Mouse (Mus musculus): ENCODE results near the gene Gcm1.
"Not testable (repeated sequence)": the region's sequence is repeated elsewhere in the genome, so short reads cannot be mapped to it uniquely, and the experiment has no call there.

Gcm1 gene

DNA sequence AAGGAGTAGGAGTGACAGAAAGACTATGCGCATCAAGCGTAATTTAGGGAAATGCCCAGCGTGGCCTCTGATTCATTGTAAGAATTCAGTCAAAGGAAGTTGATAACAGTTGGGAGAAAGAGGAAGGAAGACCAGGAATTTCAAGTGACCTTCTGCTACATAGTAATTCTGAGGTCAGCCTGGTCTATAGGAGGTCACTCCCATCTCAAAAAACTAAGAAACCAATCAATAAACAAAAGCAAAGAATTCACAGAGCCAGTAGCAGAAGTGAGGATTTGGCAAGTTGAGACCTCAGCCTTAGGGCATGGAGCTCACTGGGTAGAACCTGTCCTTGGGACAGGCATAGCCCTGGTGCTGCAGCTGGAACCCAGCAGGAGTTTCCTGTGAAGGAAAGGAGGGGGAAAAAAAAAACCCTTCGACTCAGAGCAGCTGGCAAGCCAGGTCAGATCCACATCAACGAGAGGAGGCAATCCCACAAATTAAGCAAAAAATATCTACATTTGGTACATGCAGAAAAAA, 1.2 kb upstream of the Gcm1 start:
- no peak for DNase-seq

DNA sequence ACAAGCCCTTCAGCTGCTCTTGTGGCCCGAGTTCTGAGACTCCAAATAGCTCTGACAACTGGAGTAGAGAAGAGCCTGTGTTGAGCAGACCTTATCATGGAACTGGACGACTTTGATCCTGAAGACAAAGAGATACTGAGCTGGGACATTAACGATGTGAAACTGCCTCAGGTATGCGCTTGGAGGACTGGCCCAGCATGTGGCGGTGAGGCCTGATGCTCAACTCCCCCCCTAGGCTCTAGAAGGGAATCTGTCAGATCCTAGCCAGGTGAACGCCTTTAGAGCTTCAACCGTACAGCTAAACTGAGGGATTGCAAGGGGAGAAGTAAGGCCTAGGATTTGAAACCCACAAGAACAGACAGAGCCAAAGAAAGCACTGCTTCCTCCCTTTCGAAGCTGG, 2.1 kb downstream of the Gcm1 start:
- DNase-seq: no peak

DNA sequence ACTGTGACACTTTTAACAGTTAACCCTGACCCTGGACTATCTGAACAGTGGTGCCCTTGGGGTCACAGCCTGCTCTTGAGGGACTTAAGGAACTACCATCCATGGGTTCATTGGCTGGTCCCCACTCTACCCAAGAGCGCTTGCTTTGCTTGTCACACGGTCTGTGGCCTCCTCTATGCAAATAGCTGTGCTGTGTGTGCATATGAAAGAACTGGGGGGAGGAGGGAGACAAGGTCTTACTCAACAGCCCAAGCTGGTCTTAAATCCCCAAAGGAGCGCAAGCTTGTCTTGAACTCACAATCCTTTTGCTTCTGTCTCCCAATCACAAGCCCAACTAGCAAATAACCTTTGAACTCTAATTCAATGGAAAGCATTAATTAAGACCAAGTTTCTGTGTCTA, 2.6 kb downstream of the Gcm1 start:
- DNase-seq: no peak

DNA sequence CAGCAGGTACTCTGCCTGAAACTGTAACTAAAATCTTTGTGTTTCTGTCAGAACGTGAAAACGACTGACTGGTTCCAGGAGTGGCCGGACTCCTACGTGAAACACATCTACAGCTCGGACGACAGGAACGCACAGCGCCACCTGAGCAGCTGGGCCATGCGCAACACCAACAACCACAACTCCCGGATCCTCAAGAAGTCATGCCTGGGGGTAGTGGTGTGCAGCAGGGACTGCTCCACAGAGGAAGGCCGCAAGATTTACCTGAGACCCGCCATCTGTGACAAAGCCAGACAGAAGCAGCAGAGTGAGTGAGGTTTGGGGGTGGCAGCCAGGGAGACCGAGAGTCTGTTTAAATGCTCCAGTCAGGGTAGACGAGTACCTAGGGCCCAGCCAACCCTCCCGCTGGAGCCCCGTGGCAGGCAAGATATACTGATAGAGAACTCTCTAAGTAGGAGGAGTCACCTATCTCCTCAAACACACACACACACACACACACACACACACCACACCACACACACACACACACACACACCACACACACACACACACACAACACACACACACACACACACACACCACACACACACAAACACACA, 7.9 kb downstream of the Gcm1 start:
- DNase-seq: no peak

DNA sequence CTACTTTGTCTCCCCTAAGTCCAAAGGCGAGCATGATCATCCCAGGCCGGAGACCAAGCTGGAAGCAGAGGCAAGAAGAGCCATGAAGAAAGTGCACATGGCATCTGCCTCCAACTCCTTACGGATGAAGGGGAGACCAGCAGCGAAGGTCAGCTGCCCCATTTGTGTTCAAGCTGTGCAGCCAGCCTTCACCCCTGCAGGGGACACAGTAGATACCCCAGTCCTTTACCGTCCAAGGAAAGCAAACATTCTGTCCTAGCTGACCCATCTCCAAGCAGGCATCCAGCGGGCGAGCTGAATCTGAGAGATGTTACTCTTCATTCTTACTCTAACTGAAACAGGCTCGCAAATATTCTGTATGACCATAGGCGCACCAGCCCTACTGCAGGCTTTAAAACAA, 10.7 kb downstream of the Gcm1 start:
- no peak for DNase-seq

DNA sequence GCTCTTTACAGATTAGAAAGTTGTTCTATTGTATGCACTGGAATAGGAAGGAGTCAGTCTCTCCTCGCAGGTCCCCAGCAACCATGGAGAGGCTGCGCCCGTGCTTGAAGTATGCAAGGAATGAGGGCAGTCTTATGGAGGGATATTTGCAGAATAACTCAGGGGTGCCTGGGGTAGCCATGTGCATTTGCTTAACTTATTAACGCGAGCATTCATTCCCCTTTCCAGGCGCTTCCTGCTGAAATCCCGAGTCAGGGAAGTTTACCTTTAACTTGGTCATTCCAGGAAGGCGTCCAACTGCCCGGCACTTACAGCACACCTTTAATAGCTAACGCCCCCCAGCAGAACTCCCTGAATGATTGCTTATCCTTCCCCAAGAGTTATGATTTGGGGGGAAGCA, 12.4 kb downstream of the Gcm1 start:
- peak; percentile 64 to 70 for DNase-seq

DNA sequence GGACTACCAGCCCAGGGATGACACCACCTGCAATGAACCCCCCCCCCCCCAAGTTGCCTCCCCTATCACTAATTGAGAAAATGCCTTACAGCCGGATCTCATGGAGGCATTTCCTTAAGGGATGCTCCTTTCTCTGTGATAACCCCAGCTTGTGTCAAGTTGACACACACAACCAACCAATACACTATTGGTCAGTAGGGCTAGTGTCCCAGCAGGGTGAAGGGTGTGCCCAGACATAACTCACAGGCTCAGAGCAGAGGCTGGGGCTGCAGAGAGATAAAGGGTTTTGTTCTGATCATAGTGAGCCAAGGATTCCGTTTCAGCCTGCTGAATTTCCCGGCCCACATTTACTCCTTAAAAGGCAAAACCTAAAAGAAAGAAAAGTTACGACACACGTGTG, 18.8 kb downstream of the Gcm1 start:
- DNase-seq: no peak

DNA sequence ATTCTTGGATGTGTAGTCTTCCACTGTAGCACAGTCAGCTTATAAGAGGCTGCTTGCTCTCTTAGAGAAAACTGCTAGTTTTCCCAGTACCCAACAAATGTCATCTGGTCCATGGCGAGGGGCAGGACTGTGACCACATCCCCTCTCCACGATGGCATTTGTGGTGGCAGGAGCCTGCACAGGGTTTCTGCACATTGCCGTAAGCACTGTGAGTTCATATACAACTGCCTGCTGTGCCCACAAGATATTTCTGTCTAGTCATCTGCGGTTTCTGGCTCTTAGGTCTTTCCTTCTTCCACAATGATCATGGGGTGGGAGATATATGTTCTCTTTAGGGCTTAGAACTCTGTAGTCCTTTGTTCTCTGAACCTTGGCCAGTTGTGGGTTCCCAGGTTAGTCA, 19.9 kb downstream of the Gcm1 start:
- DNase-seq: no peak

DNA sequence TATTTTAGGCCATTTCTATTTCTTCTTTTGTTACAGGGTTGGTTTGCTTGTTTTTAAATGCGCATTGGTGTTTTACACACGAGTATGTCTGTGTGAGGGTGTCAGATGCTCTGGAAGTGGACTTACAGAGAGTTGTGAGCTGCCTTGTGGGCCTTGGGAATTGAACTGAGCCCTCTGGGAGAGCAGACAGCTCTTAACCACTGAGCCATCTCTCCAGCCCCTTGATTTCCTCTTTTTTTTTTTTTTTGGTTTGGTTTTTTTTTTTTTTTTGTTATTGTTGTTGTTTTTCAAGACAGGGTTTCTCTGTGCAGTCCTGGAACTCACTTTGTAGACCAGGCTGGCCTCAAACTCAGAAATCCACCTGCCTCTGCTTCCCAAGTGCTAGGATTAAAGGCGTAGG, 21.6 kb downstream of the Gcm1 start:
- not testable (repeated sequence) for DNase-seq

DNA sequence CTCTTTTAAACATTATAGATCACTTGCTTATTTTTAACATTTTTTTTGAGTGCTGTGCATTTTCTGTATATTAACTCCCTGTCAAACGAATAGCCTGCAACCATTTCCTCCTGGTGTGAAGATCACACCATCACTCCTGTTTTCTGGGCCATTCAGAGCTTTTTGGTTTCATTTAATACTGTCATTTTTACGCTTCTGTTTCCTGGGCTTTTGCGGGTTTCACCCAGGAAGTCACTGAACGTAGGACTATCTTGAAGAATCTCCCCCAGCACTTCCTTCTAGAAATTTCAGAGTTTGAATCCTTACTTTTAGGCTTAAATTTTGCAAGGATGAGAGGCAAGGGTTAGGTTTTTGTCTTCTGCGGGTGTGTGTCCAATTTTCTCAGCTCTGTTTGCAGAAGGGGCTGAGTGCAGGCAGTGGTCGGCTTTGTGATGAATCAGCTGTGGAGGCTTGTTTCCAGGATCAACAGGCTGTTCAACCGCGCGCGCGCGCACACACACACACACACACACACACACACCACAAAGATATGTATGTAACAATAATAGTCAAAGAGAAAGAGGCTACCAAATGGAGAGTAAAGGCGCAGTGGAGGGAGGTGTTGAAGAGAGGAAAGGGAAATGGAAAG, 22.1 kb downstream of the Gcm1 start:
- no peak for DNase-seq

DNA sequence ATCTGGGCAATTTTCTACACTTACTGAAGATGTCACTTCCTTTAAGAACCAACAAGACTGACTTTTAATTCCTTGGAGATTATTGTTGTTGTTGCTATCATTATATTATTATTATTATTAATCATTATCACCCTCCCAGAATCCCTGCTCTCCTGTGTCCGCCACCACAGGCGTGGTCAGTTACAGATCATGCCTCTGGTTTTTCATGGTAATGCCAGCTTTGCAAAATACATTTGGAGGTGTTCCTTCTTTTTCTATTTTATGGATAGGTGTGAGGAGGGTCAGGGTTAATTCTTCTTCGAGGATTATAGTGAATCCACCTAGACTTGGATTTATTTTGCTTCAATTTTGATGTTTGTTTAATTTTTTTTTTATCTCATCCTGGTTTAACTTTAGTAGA, 23.5 kb downstream of the Gcm1 start:
- DNase-seq: no peak

DNA sequence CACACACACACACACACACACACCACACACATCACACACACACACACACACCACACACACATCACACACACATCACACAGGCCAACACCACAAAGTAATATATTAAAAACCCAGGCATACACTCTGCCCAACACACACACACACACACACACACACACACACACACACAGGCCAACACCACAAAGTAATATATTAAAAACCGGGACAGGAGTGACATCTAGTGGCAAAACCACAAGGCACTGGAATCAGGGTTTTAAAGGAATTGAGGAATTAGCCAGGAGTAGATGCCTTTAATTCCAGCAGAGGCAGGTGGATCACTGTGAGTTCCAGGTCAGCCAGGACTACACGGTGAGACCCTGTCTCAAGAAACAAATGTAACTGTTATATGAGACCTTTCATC, 26.5 kb downstream of the Gcm1 start:
- peak in 1 of 2 experiments; percentile 32 for DNase-seq

DNA sequence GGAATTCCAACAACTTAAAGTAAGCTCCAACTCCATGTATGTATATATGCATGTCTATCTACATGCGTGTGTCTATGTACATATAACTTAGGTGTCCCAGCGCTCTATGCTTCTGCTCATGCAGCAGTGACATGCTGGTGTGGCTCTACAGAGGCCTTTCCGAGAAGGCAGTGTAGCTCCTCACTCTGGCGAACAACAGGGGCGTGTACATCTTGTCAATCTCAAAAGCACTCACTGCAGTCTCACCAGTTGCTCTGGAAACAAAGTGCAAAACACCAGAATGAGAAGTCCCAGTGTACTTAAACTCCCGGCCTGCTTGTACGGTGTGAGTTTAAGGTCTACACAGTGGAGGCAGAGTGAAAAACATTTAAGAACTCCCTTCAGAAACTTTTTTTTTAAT, 30.1 kb downstream of the Gcm1 start:
- DNase-seq: no peak

DNA sequence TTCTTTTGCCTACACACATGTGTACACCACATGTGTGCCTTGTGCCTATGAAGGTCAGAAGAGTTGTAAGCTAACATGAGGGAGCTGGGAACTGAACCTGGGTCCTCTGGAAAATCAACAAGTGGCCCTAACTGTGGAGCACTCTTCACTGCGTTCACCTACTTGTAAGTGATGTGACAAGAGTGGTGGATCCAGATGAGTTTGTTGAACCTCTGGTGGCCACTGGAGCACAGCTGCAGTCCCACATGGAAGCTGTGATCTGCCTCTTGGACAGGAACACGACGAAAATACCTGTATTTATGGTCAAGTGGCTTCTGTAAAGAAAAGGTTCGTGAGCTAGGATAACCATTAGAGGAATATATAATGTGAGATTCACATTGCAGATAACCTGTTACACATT, 32.6 kb downstream of the Gcm1 start:
- DNase-seq: no peak

DNA sequence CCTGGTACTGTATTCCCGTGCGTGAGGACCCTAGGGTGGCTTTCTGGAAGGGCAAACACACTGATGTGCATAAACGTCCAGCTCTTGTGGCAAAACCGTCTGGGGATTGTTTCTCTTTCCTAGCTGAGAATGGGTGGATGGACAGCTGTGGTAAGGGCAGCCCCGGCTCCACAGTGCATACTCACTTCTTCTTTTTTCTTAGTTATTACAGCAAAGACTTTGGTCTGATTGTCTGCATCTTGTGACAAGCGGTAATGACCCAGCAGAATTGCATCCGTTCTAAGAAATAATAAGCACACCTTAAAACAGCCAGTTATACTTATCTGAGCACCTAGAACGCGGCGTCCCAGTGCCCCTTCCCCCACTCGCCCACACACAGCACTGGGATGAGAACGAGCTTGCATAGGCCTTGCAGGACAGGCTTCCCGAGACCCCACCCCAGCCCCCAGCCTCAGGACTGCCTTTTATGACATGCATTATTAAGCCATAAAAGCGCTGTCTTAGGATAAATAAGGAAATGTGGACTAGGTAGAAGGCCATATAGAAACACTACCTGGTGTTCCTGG, 34.1 kb downstream of the Gcm1 start:
- no peak for DNase-seq

DNA sequence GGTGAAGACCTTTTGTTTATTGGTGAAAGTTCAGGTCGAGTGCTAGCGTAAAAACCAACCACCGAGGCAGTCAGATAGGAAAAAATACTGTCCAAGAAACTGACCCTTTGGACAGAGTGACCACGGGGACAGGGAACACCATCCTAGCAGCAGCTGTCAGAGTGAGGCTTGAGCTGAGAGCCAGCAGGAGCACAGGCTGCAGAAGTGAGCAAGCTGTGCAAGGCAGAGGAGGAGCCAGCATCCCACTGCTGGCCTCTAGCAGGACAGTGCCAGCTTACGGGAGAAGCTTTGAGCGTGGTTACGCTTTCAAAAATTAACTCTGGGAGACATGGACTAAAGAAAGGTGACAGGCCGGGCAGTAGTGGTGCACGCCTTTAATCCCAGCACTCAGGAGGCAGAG, 36.0 kb downstream of the Gcm1 start:
- no peak for DNase-seq

DNA sequence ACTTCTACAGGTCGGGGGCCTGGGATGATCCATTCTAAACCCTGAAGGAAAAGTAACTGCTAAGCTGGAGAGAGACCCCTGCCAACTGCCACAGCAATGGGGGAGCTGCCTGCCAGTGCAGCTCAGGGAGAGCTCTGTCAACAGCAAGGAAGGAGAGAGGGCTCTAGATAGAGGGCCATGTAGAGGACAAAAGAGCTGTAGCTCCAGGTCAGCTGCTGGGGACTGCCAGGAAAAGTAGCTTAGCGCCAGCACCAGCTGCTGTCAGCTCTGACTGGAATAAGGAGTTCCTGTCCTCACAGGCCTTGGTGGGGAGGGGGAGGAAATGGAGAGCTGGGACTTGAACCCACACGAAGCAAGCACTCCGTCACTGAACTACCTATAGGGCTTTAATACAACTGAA, 36.8 kb downstream of the Gcm1 start:
- no peak for DNase-seq

DNA sequence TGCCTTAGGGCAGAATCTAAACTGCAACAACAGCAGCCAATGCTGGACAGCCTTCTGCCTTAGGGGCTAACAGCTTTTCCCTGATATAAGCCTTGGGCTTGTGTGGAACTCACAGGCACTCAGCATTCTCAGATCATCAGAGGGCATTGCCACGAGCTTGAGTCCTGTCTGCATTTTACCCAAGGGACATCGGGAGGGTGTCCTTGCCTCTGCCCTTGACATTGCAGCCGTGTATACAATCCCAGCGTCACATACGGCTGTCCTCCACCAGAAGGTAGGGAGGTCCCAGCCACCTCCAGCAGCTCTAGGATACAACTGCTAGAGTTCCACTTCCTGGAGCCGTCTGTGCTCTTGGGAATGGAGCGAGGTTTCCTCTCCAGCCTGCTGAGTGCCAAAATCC, 37.2 kb downstream of the Gcm1 start:
- DNase-seq: no peak

DNA sequence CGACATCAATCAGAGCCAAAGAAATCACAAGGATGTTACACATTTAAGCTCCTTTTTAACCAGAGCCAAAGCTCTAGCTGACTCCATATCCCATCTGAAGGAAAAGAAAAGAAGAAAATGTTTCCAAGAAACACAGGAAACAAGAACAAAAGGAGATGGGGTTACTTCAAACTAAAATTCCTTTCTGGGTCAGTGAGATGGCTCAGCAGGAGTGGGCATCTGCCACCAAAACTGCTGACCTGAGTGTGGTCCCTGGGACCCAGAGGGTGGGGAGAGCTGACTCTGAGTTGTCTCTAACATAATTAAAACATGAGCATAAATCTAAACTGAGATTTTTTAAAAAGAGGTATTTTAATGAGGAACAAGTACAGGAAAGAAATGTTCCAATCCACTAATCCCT, 38.2 kb downstream of the Gcm1 start:
- DNase-seq: no peak

DNA sequence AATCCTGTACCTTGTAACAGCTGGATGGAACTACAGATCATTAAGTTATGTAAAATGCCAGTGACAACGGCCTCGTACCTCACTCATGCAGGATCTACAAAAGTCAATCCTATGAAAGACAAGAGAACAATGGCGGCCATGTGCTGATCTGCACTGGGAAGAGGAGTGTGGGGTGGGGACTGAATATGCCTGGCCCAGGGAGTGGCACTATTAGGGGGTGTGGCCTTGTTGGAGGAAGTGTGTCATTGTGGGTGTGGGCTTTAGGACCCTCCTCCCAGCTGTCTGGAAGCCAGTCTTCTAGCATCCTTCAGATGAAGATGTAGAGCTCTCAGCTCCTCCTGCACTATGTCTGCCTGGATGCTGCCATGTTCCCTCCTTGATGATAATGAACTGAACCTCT, 38.9 kb downstream of the Gcm1 start:
- DNase-seq: no peak

DNA sequence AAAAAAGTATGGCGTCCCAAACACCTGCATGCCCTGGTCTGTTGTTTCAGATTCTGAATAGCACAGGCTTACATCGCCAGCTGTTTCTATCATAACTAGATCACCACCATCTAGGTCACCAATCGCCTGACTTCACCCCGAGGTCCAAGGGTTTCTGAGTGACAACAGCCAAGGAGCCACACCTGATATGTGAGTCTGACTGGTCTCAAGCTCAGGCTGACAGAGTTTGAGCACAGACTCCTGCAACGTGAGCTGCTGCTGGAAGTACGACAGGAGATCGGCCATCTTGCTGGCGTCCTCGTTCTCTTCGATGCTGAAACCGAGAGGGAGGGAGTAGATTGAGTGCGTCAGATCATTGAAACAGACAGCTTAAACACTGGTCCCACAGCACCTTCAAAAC, 44.0 kb downstream of the Gcm1 start:
- DNase-seq: no peak

DNA sequence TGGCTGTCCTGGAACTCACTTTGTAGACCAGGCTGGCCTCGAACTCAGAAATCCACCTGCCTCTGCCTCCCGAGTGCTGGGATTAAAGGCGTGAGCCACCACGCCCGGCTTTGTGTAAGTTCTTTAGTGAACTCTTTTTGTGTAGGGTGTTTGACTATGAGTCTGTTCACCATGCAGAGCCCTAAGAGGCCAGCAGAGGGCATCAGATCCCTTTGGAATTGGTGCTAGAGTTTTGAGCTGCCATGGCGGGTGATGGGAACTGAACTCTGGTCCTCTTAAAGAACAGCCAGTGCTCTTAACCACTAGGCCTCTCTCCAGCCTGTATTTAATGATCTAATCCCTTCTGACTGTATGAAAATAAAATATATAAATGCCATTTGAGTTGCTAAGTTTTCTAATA, 44.7 kb downstream of the Gcm1 start:
- DNase-seq: no peak

DNA sequence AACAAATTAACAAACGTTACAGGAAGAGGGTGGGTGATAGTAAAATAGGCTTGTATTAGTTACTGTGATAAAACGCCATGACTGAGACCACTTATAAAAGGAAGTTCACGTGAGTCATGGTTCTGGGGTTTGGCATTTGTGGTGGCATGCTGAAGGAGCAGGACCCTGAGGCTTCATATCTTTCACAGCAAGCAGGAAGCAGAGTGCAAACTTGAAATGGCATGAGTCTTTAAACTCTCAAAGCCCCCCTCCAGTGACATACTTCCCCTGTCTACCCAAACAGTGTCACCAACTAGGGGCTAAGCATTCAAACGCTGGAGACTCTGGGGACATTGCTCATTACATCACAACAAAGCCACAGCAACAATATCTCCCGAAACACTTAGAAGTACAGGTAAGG, 49.2 kb downstream of the Gcm1 start:
- DNase-seq: no peak

DNA sequence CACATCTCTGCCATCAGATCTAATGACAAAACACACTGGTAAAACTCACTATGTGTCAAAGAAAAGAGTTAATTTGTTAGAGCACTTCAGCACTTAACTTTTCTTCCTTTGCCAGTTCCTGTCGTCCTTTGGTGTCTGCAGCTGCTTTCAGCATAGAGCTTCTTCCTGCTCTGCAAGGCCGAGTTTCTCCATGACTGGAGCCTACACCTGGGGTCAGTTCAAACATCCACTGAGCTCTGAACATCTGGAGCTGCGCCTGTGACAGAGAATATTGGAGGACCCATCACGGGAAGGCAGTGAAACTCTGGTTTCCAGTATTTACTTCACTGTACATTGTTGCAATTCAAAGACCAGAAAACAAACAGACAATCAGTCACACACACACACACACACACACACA, 49.7 kb downstream of the Gcm1 start:
- no peak for DNase-seq

Data from kidney, adult 8-10 months (tissue).